Mouse (Mus musculus) stomach, embryonic 16.5 days (tissue): ENCODE measurements around the gene Myo16. TPM values are rescaled to one million over a fixed set of nuclear protein-coding genes. Genes with fewer than 3 reads are reported as not detected.

Experiments used
- ATAC-seq: fragments of 200-750 bp; cut with Nextera tagmentation; 2 replicates; pipeline ENCODE4 v1.8.0; 2017; ENCODE audit warnings: moderate number of reproducible peaks, moderate TSS enrichment; ENCODE audit not compliant: insufficient read depth, low FRiP score
- H3K27ac ChIP-seq: fragments of 300-500 bp; sonication (generic); 2 replicates; pipeline ENCODE4 v1.5.1; 2014; ENCODE audit warnings: low read length
- H3K27me3 ChIP-seq: fragments of 300-500 bp; sonication (generic); 2 replicates; pipeline ENCODE4 v1.6.1; 2014; ENCODE audit warnings: low read length, control low read depth, mixed read lengths; ENCODE audit not compliant: control insufficient read depth, insufficient read depth
- H3K36me3 ChIP-seq: fragments of 300-500 bp; sonication (generic); 2 replicates; pipeline ENCODE4 v1.6.1; 2014; ENCODE audit warnings: low read length; ENCODE audit not compliant: control insufficient read depth, insufficient read depth
- H3K4me1 ChIP-seq: fragments of 300-500 bp; sonication (generic); 2 replicates; pipeline ENCODE4 v1.6.1; 2014; ENCODE audit warnings: low read length, control low read depth, mixed read lengths; ENCODE audit not compliant: control insufficient read depth, insufficient read depth
- H3K4me2 ChIP-seq: fragments of 300-500 bp; sonication (generic); 2 replicates; pipeline ENCODE4 v1.6.1; 2014; ENCODE audit warnings: low read depth, low read length, mixed read lengths
- H3K4me3 ChIP-seq: fragments of 300-500 bp; sonication (generic); replicated peaks from 2 replicates; pipeline ENCODE4 v1.5.1; 2014; ENCODE audit warnings: mild to moderate bottlenecking, low read length
- H3K9ac ChIP-seq: fragments of 300-500 bp; sonication (generic); 2 replicates; pipeline ENCODE4 v1.6.1; 2014; ENCODE audit warnings: low read length
- H3K9me3 ChIP-seq: fragments of 300-500 bp; sonication (generic); replicated peaks from 2 replicates; pipeline ENCODE4 v1.6.1; 2016; ENCODE audit warnings: low read length, control low read depth; ENCODE audit not compliant: control insufficient read depth
- WGBS: fragments of 180-500 bp; shearing (Covaris S2); extraction: QIAGEN DNeasy Blood & Tissue Kit; methylation state at CpG from one replicate; pipeline ENCODE4 v1.1.7; 2014; 5-methylcytosine and 5-hydroxymethylcytosine counted together
- polyA plus RNA-seq: library from polyadenylated mRNA; unstranded; fragments of >200 nt; fragmentation: Nextera tagmentation; extraction: Ambion mirVana; gene quantifications from 2 replicates; pipeline ENCODE4 v1.2.1, GENCODE M21; 2015

The Myo16 gene
- polyA plus RNA-seq, 1 experiment from 2014 or later = 3.1 TPM

DNA sequence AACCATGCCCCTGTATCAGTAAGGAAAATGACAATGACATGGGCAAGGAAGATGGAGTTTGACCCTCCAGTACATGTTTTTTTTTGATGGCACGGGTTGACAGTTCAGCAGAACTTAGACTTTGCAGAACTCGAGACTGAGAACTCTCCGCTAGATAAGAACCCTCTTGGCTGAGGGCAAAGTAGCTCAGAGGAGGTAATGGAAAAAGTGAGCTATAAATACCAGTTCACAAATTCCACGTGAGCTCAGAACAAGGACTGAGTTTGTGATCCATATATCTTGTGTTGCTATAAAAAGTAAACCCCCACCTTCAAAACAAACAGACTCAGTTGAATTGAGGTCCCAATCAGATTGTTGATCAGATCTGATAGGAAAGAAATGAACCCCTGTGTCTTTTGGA lies 489.5 kb downstream of the Myo16 start:
- no peak overlapping the region for H3K9ac ChIP-seq
- no peaks in the 10 kb centered on the region for H3K9me3 ChIP-seq
- H3K27me3 ChIP-seq = no peaks in the 10 kb centered on the region
- WGBS = 73% methylated on average over 4 of the region's 4 CpGs
- ATAC-seq = no peak
- no peaks in the 10 kb centered on the region for H3K4me1 ChIP-seq
- no peaks in the 10 kb centered on the region for H3K36me3 ChIP-seq
- no peak overlapping the region for H3K4me2 ChIP-seq
- H3K27ac ChIP-seq = no peak overlapping the region
- no peak overlapping the region for H3K4me3 ChIP-seq

DNA sequence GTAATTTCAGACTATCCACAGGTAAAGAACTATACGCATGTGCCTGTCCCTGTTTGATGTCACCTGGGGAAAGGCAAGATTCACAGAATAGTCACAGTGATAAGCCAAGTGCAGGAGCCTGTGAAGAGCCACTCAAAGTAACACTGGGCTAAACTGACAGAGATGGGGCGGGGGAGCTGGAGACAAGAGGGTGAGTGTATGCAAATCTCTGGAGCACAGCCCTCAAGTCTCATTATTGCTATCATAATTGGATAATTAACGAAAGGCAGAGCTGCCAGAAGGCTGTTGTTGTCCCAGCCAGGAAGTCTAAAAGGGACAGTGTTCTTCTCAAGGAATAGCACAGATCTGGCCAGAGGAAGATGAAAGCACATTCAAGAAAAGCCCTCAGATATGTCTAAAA lies 490.8 kb downstream of the Myo16 start:
- Histone ChIP-seq H3K4me2 (no peak overlapping the region), H3K27ac (no peak overlapping the region), H3K36me3 (no peaks in the 10 kb centered on the region), H3K27me3 (no peaks in the 10 kb centered on the region), H3K9ac (no peak overlapping the region), H3K9me3 (no peaks in the 10 kb centered on the region), H3K4me3 (no peak overlapping the region), H3K4me1 (no peaks in the 10 kb centered on the region)
- no peak for ATAC-seq
- 72% methylated on average over 3 of the region's 3 CpGs for WGBS

DNA sequence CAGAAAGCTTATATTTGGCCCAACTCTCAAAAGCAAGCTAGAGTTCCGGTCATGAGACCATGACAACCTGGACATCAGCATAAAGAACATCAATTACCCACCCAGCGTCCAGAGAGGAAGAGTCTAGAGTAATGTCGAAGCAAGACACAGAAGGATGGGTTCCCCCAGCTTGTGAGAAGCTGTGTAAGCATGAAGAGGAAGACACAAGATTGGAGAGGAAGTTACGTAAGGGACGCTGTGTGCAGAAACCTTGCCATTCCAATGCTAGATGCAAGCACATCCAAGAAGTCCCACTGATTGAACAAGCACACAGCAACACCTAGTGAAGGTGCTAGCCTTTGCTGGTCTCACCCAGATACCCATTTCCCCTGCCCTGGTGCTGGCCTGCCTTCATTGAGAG lies 492.0 kb downstream of the Myo16 start:
- Histone ChIP-seq H3K4me1 (no peaks in the 10 kb centered on the region), H3K9ac (no peak overlapping the region), H3K27ac (no peak overlapping the region), H3K4me2 (no peak overlapping the region), H3K27me3 (no peaks in the 10 kb centered on the region), H3K9me3 (no peaks in the 10 kb centered on the region), H3K4me3 (no peak overlapping the region), H3K36me3 (no peaks in the 10 kb centered on the region)
- 88% methylated on average over 5 of the region's 5 CpGs for WGBS
- ATAC-seq = no peak

DNA sequence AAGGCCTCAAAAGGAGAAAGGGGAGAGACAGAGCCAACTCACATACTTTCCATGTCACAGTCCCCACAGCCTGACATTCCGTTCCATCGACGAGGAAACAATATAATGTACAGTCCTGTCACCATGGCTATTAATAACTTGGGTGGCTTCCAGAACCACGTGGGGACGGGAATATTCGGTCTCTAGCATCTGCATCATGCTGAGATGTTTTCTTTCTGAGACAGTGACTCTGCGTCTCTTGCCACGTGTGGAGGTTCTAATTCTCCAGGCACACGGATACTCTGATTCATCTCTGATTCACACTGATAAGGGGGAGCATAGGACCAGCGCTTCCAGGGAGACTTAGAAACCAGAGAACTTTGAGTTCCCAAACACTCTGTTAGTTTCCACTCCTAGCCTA lies 492.8 kb downstream of the Myo16 start:
- Histone ChIP-seq H3K27me3 (no peaks in the 10 kb centered on the region), H3K4me3 (no peak overlapping the region), H3K9ac (no peak overlapping the region), H3K4me1 (no peaks in the 10 kb centered on the region), H3K27ac (no peak overlapping the region), H3K4me2 (no peak overlapping the region), H3K36me3 (no peaks in the 10 kb centered on the region), H3K9me3 (no peaks in the 10 kb centered on the region)
- no peak for ATAC-seq
- 49% methylated on average over 10 of the region's 10 CpGs for WGBS

DNA sequence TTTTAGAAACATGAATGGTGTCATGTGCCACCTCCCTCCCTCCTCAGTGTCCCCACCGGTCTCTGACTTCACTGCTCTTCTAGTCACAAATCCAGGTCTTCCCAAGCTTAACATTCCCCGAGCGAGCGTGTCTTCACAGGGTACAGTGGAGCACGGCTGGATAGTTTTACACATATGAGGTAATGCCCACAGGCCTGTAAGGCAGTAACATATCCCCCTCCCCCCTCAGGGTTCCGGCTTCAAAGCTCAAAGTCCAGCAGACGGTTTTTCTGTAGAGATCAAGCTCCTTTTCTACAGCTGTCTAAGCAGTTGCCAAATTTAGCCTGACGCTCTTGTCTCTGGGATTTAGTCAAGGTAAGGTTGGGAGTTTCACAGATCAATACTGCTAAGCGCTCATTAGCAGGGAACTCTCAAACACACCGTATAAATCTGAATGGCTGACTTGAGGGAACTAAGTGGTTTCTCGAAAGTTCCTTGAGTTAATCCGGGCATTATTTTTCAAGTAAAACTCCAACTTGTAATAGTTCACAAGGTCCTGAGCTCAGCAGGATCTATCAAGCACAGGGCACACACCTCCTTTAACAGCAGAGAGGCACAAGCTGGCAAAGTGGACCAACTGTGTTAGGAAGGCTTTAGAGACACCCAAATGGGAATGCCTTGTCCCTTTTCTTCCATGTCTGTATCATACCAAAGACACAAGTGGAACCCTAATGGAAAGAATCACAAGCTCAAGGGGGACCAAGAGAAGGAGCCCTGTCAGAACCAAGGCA lies 498.0 kb downstream of the Myo16 start:
- WGBS = 75% methylated on average over 12 of the region's 12 CpGs
- Histone ChIP-seq H3K9ac (no peak overlapping the region), H3K36me3 (no peaks in the 10 kb centered on the region), H3K4me1 (no peaks in the 10 kb centered on the region), H3K4me2 (no peak overlapping the region), H3K4me3 (no peak overlapping the region), H3K27me3 (no peaks in the 10 kb centered on the region), H3K27ac (no peak overlapping the region), H3K9me3 (no peaks in the 10 kb centered on the region)
- ATAC-seq = no peak

DNA sequence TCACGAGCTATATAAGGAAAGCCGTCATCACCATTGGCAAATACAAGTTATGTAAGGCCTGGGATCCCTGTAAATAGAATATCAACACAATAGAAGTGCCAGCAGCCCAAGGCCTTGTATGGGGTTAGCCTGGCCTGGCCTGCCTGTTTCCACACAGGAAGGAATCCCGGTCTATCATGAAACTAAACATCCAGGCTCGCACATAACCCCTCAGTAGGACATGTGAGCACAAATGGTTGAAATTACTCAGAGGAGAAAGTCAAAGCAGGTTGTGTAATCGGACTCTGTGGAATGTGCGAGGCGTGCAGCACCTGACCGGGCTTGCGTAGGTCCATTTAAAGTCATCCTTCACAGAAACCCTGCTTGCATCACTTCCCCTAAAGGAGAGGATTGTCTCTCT lies 499.6 kb downstream of the Myo16 start:
- no peaks in the 10 kb centered on the region for H3K9me3 ChIP-seq
- no peaks in the 10 kb centered on the region for H3K36me3 ChIP-seq
- H3K4me3 ChIP-seq = no peak overlapping the region
- no peaks in the 10 kb centered on the region for H3K4me1 ChIP-seq
- no peak overlapping the region for H3K4me2 ChIP-seq
- H3K27me3 ChIP-seq = no peaks in the 10 kb centered on the region
- WGBS = 59% methylated on average over 9 of the region's 9 CpGs
- H3K9ac ChIP-seq = no peak overlapping the region
- ATAC-seq = no peak
- H3K27ac ChIP-seq = no peak overlapping the region

DNA sequence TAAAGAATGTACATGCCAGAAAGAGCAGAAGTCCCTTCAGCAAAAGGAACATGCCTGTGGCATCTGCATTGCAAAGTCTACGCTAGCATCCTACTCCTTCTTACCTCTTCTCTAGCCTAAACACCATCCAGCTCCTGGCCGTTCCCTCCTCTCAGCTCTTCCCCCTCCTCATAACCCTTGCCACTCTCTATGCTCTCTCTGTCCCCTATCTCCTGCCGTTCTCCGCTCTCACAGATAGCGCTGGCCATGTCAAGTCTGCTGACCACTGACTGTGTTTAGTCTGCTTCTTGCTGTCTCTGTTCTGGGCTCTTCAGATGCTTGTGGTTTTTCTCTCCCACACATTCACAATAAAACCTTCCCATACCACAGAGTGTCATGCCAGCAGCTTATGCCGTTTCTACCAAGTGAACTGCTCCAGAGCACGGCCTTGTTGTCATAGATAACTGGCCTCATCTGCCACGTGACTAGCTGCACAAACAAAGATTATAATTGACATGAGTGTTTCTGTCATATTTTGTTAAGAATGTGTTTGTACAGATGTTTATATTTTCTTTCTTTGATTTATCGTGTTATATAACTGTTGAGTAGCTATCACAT lies 501.3 kb downstream of the Myo16 start:
- Histone ChIP-seq H3K4me3 (no peak overlapping the region), H3K9me3 (no peaks in the 10 kb centered on the region), H3K4me2 (no peak overlapping the region), H3K36me3 (no peaks in the 10 kb centered on the region), H3K27ac (no peak overlapping the region), H3K4me1 (no peaks in the 10 kb centered on the region), H3K27me3 (no peaks in the 10 kb centered on the region), H3K9ac (no peak overlapping the region)
- 61% methylated on average over 9 of the region's 9 CpGs for WGBS
- ATAC-seq = no peak

DNA sequence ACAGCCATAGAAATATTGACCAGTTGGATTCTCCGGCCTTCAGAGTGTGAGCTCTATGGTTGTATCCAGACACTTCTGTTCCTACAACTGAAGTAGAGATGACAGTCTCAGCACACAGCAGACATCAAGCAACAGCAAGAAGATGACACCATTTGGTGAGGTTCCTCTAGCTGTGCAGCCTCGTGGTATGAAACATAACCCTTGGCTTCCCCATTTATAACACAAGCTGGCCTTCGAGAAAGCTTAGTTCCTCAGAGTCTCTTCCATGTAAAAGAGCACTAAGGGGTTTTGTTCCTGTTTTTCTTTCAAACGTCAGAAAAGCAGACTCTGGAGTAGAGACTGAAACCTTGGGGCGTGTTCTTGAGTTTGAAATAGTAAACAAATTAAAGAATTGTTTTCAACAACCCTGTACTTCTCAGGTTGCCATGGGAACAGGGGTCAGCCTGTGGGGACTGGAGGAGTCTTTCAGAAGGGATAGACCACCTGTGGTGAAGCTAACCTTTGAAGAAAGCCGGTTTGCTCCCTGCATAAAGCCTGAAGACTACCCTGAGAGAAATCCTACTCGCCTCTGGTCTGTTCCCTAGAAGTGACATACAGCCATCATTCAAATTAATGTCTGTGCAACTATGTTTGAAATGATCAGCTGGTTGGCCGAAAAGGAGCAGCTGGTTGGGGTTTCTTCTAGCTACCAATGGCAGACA lies 510.2 kb downstream of the Myo16 start:
- no peaks in the 10 kb centered on the region for H3K9me3 ChIP-seq
- H3K27ac ChIP-seq = no peak overlapping the region
- no peak overlapping the region for H3K9ac ChIP-seq
- no peak overlapping the region for H3K4me2 ChIP-seq
- no peaks in the 10 kb centered on the region for H3K36me3 ChIP-seq
- no peaks in the 10 kb centered on the region for H3K27me3 ChIP-seq
- WGBS = 26% methylated on average over 8 of the region's 8 CpGs
- no peak overlapping the region for H3K4me3 ChIP-seq
- peaks cover 10% of the 10 kb centered on the region for H3K4me1 ChIP-seq
- no peak for ATAC-seq

DNA sequence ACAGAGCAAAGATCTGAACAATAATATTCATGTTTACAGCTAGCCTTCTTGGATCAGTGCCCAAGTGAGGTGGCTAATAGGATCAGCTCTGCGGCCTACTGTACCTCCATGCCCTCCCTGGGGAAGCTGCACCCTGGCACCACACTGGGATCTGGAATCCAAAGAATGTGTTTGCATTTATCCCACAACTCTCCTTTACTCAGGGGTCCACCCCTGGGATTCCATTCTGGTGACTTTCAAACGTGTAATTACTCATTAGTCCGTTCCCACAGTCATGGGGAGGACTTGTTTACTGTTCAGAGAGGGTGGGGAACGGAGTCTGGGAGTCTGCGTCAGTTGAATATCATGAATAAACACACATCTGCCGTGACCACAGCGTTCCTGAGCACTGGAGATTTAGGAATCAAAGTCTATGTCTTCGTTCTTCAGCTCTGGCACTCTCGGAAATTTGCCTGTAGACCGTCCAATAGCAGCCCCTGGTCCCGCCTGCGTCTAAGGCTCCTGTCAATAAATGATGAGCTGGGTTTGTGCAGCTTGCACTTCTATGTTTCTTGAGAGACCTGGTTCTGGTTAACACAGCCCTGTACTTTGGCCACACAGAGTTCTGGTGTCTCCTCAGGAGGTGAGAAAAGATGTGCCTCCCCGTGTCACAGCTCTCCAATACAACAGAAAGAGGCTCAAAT lies 511.3 kb downstream of the Myo16 start:
- H3K9ac ChIP-seq = no peak overlapping the region
- H3K4me1 ChIP-seq = peaks cover 10% of the 10 kb centered on the region
- WGBS = 19% methylated on average over 13 of the region's 13 CpGs
- H3K27ac ChIP-seq = no peak overlapping the region; the same call in 1 of the 2 replicates
- ATAC-seq = peak; percentile 44; the same call in 1 of the 2 replicates
- no peak overlapping the region for H3K4me3 ChIP-seq
- no peak overlapping the region for H3K4me2 ChIP-seq
- H3K27me3 ChIP-seq = no peaks in the 10 kb centered on the region
- H3K36me3 ChIP-seq = no peaks in the 10 kb centered on the region
- H3K9me3 ChIP-seq = no peaks in the 10 kb centered on the region
